Mouse (Mus musculus) urinary bladder, postnatal 25 days (tissue): ENCODE measurements at regions not wholly inside any gene's neighbourhood (a gene's known extent, or its start where the extent isn't known, plus 50 kb on each side); places are given as distances from the start of the nearest gene placed in this dataset.

Experiments
- DNase-seq: peaks from one replicate; pipeline ENCODE4 v3.0.0; 2022; ENCODE audit warnings: low spot score

GRCm38 (mm10) chr1:75692781-75693180 is 146.7 kb downstream of the Slc4a3 start:
- no peak for DNase-seq

GRCm38 (mm10) chr1:75693231-75693914 is 147.3 kb downstream of the Slc4a3 start:
- no peak for DNase-seq

- no peak for DNase-seq
These were observed 159.0 kb downstream of the Slc4a3 start for GRCm38 (mm10) chr1:75704832-75705650.

GRCm38 (mm10) chr1:75706126-75706525 is 160.1 kb downstream of the Slc4a3 start:
- no peak for DNase-seq

- no peak for DNase-seq
These were observed 177.4 kb downstream of the Slc4a3 start for GRCm38 (mm10) chr1:75723431-75723830.

- no peak for DNase-seq
These were observed 179.3 kb downstream of the Slc4a3 start for GRCm38 (mm10) chr1:75725329-75725728.

- DNase-seq, result no peak
These were observed 182.8 kb downstream of the Slc4a3 start for GRCm38 (mm10) chr1:75728859-75729258.

GRCm38 (mm10) chr1:75733791-75734190 is 187.7 kb downstream of the Slc4a3 start:
- DNase-seq, result no peak

- DNase-seq, result no peak
These were observed 192.6 kb downstream of the Slc4a3 start for GRCm38 (mm10) chr1:75738651-75739050.

GRCm38 (mm10) chr1:75749665-75750221 is 203.7 kb downstream of the Slc4a3 start:
- no peak for DNase-seq

GRCm38 (mm10) chr1:75772131-75772530 is 226.1 kb downstream of the Slc4a3 start:
- no peak for DNase-seq

GRCm38 (mm10) chr1:75773014-75773413 is 226.9 kb downstream of the Slc4a3 start:
- no peak for DNase-seq

- no peak for DNase-seq
These were observed 232.8 kb downstream of the Slc4a3 start for GRCm38 (mm10) chr1:75778889-75779288.

- no peak for DNase-seq
These were observed 237.1 kb downstream of the Slc4a3 start for GRCm38 (mm10) chr1:75783206-75783605.

GRCm38 (mm10) chr1:75786173-75786820 is 240.2 kb downstream of the Slc4a3 start:
- no peak for DNase-seq

- DNase-seq, result no peak
These were observed 245.4 kb downstream of the Slc4a3 start for GRCm38 (mm10) chr1:75791509-75791908.

- no peak for DNase-seq
These were observed 251.7 kb downstream of the Slc4a3 start for GRCm38 (mm10) chr1:75797793-75798192.

GRCm38 (mm10) chr1:75798375-75799099 is 252.5 kb downstream of the Slc4a3 start:
- no peak for DNase-seq

GRCm38 (mm10) chr1:75804473-75804872 is 258.4 kb downstream of the Slc4a3 start:
- no peak for DNase-seq

- no peak for DNase-seq
These were observed 266.4 kb downstream of the Slc4a3 start for GRCm38 (mm10) chr1:75812471-75812870.

GRCm38 (mm10) chr1:75826202-75826601 is 280.1 kb downstream of the Slc4a3 start:
- no peak for DNase-seq
